20 mouse cellular contexts compared by ENCODE assay signal in the genomic region with DNA sequence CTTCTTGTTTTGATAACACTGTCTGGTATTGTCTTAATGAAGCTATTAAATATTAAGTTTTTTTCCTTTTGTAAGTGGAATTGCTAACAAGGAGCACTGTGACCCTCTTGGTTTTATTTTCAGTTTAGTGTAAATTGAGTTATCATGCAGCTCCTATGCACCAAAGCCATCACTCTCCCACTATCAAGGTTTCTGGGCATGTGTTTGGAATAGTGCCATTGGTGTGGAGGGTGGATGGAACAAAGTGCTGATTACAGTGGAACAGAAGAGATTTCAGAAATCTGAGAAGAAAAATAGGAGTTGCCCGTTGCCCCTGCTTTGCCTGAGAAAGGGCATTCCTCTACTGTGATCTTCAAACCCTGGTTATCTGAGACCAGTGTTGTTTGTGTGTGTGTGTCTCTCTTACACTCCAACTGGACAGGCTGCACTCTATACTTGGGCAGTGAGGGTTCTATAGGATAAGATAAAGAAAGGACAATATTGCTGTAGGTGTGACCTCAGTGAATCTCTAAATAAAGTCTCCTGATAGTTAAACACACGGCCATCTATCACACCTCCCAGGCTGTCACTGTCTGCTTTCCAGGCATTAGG.
DNase-seq lines count a peak whose midpoint lies in the region; ATAC-seq lines count a peak whose summit lies in the region.
"Had no signal": no experiment of that assay in that cellular context is flagged by ENCODE, and none has a peak within 500 bp of the region (broad histone marks: within the 10 kb centered on the region; RNA-seq: fewer than 3 reads in every experiment).

No protein-coding gene starts in this region.

- 0 out of 2 replicates have a peak overlapping the region, but pooled peaks have one; percentile 4 for H3K4me2 ChIP-seq in heart, embryonic 13.5 days
- H3K4me2 ChIP-seq in kidney, embryonic 16.5 days (replicated peaks; ENCODE audit: low read depth, low read length) = no peak overlapping the region
- no peak overlapping the region for H3K4me2 ChIP-seq in kidney, embryonic 14.5 days (replicated peaks; ENCODE audit: low read depth, low read length)
- H3K4me2 ChIP-seq in stomach, embryonic 15.5 days = no peak overlapping the region
- H3K4me2 ChIP-seq: embryonic facial prominence, embryonic 13.5 days; forebrain, embryonic 12.5 days; hindbrain, embryonic 15.5 days had no signal

- no peak; the same call in 1 of the 2 replicates for ATAC-seq in heart, embryonic 13.5 days (ENCODE audit: extremely low read depth, insufficient number of reproducible peaks, low FRiP score, low TSS enrichment)
- ATAC-seq in kidney, embryonic 16.5 days (ENCODE audit: low FRiP score, low TSS enrichment) = 0 out of 2 replicates have a peak, but pooled peaks have one; percentile 57
- no peak; the same call in 1 of the 2 replicates for ATAC-seq in kidney, embryonic 14.5 days (ENCODE audit: low FRiP score, low TSS enrichment)
- peak; percentile 60 for ATAC-seq in stomach, embryonic 15.5 days (ENCODE audit: insufficient read depth, low FRiP score, low read depth)
- ATAC-seq: activated CD4-positive, CD25-positive, alpha-beta regulatory T cell, adult 4 months; forebrain, embryonic 16.5 days; Patski had no signal

- H3K4me1 ChIP-seq in heart, embryonic 13.5 days = peaks cover 14% of the 10 kb centered on the region
- H3K4me1 ChIP-seq in kidney, embryonic 16.5 days (ENCODE audit: insufficient read depth, low read length) = no peaks in the 10 kb centered on the region
- no peaks in the 10 kb centered on the region for H3K4me1 ChIP-seq in kidney, embryonic 14.5 days (ENCODE audit: control insufficient read depth, insufficient read depth, low read length)
- no peaks in the 10 kb centered on the region for H3K4me1 ChIP-seq in stomach, embryonic 15.5 days
- H3K4me1 ChIP-seq: embryonic facial prominence, embryonic 13.5 days; forebrain, embryonic 12.5 days; hindbrain, embryonic 15.5 days had no signal

- no peak overlapping the region for H3K9ac ChIP-seq in heart, embryonic 13.5 days
- H3K9ac ChIP-seq in kidney, embryonic 16.5 days (replicated peaks; ENCODE audit: low read length) = no peak overlapping the region
- H3K9ac ChIP-seq in kidney, embryonic 14.5 days (ENCODE audit: low read depth, low read length) = no peak overlapping the region
- H3K9ac ChIP-seq in stomach, embryonic 15.5 days = no peak overlapping the region
- H3K9ac ChIP-seq: embryonic facial prominence, embryonic 13.5 days; forebrain, embryonic 12.5 days; hindbrain, embryonic 15.5 days had no signal

- no peaks in the 10 kb centered on the region for H3K9me3 ChIP-seq in heart, embryonic 13.5 days
- no peaks in the 10 kb centered on the region for H3K9me3 ChIP-seq in kidney, embryonic 16.5 days (ENCODE audit: low read length)
- no peaks in the 10 kb centered on the region for H3K9me3 ChIP-seq in kidney, embryonic 14.5 days (ENCODE audit: control insufficient read depth, low read length)
- H3K9me3 ChIP-seq in stomach, embryonic 15.5 days = no peaks in the 10 kb centered on the region
- H3K9me3 ChIP-seq: embryonic facial prominence, embryonic 13.5 days; forebrain, embryonic 12.5 days; hindbrain, embryonic 15.5 days had no signal

- H3K4me3 ChIP-seq in heart, embryonic 13.5 days = no peak overlapping the region
- no peak overlapping the region for H3K4me3 ChIP-seq in kidney, embryonic 16.5 days (ENCODE audit: low read length)
- no peak overlapping the region for H3K4me3 ChIP-seq in kidney, embryonic 14.5 days (ENCODE audit: low read length)
- no peak overlapping the region for H3K4me3 ChIP-seq in stomach, embryonic 15.5 days (replicated peaks)
- H3K4me3 ChIP-seq: embryonic facial prominence, embryonic 13.5 days; forebrain, embryonic 12.5 days; hindbrain, embryonic 15.5 days had no signal

- H3K27ac ChIP-seq in heart, embryonic 13.5 days (replicated peaks) = 0 out of 2 replicates have a peak overlapping the region, but pooled peaks have one; percentile 28
- no peak overlapping the region for H3K27ac ChIP-seq in kidney, embryonic 16.5 days (ENCODE audit: low read length)
- no peak overlapping the region for H3K27ac ChIP-seq in kidney, embryonic 14.5 days (ENCODE audit: low read depth, low read length)
- no peak overlapping the region for H3K27ac ChIP-seq in stomach, embryonic 15.5 days
- H3K27ac ChIP-seq: embryonic facial prominence, embryonic 13.5 days; forebrain, embryonic 12.5 days; hindbrain, embryonic 15.5 days had no signal

- no peaks in the 10 kb centered on the region for H3K36me3 ChIP-seq in heart, embryonic 13.5 days
- no peaks in the 10 kb centered on the region for H3K36me3 ChIP-seq in kidney, embryonic 16.5 days (ENCODE audit: insufficient read depth, low read length)
- H3K36me3 ChIP-seq in kidney, embryonic 14.5 days (ENCODE audit: control insufficient read depth, insufficient read depth, low read length) = no peaks in the 10 kb centered on the region
- no peaks in the 10 kb centered on the region for H3K36me3 ChIP-seq in stomach, embryonic 15.5 days
- H3K36me3 ChIP-seq: embryonic facial prominence, embryonic 13.5 days; forebrain, embryonic 12.5 days; hindbrain, embryonic 15.5 days had no signal

- intact Hi-C loops in heart, postnatal 10 days (cut with DNase I) = no loop called here

- no peaks in the 10 kb centered on the region for H3K27me3 ChIP-seq in heart, embryonic 13.5 days (replicated peaks)
- H3K27me3 ChIP-seq in kidney, embryonic 16.5 days (ENCODE audit: insufficient read depth, low read length) = no peaks in the 10 kb centered on the region
- no peaks in the 10 kb centered on the region for H3K27me3 ChIP-seq in kidney, embryonic 14.5 days (ENCODE audit: control insufficient read depth, insufficient read depth, low read length)
- H3K27me3 ChIP-seq in stomach, embryonic 15.5 days (replicated peaks) = no peaks in the 10 kb centered on the region
- H3K27me3 ChIP-seq: CH12.LX had no signal

- WGBS in heart, embryonic 13.5 days = 6% methylated on average over 2 of the region's 2 CpGs
- WGBS in kidney, embryonic 16.5 days = 33% methylated on average over 2 of the region's 2 CpGs
- 42% methylated on average over 2 of the region's 2 CpGs for WGBS in kidney, embryonic 14.5 days
- WGBS in stomach, embryonic 15.5 days = 19% methylated on average over 2 of the region's 2 CpGs

- DNase-seq in heart, postnatal 10 days = no peak
- no peak for DNase-seq in right cerebral cortex, postnatal 14 days
- DNase-seq: adrenal gland, adult 2 months; adrenal gland, postnatal 25 days; cerebellum, adult 18-20 months; cerebellum, adult 9-11 months; cerebellum, postnatal 36 days; gastrocnemius, postnatal 14 days; heart, postnatal 36 days had no signal

Comparison
In these comparisons a context has a peak if more than half of its experiments do, and no peak if none do; other contexts are left out.
1. ATAC-seq: peak in kidney, embryonic 16.5 days (single experiment) and stomach, embryonic 15.5 days (single experiment); none in heart, embryonic 13.5 days (single experiment) and kidney, embryonic 14.5 days (single experiment).